Mouse (Mus musculus) heart, embryonic 16.5 days (tissue): ENCODE results near the gene Rnf223. TPM values are rescaled to one million over a fixed set of nuclear protein-coding genes. Genes with fewer than 3 reads are reported as not detected.
A peak's percentile ranks its signal among the peaks of the same experiment; 100 is the strongest.

Experiments used
- ATAC-seq: fragments of 200-750 bp; cut with Nextera tagmentation; replicated peaks from 2 replicates; pipeline ENCODE4 v1.8.0; 2017; ENCODE audit warnings: moderate number of reproducible peaks; ENCODE audit not compliant: insufficient read depth, low FRiP score; ENCODE audit errors: extremely low read depth
- H3K27ac ChIP-seq: fragments of 300-500 bp; sonication (generic); 2 replicates; pipeline ENCODE4 v1.5.1; 2014; ENCODE audit warnings: mild to moderate bottlenecking, low read length, control low read depth, moderate library complexity
- H3K27me3 ChIP-seq: fragments of 300-500 bp; sonication (generic); 2 replicates; pipeline ENCODE4 v1.6.1; 2014; ENCODE audit warnings: low read length, mixed read lengths; ENCODE audit not compliant: control insufficient read depth, insufficient read depth
- H3K36me3 ChIP-seq: fragments of 300-500 bp; sonication (generic); 2 replicates; pipeline ENCODE4 v1.6.1; 2014; ENCODE audit not compliant: control insufficient read depth, insufficient read depth
- H3K4me1 ChIP-seq: fragments of 300-500 bp; sonication (generic); 2 replicates; pipeline ENCODE4 v1.6.1; 2014; ENCODE audit warnings: low read length, mixed read lengths; ENCODE audit not compliant: control insufficient read depth, insufficient read depth
- H3K4me2 ChIP-seq: fragments of 300-500 bp; sonication (generic); 2 replicates; pipeline ENCODE4 v1.6.1; 2014; ENCODE audit warnings: low read depth, mild to moderate bottlenecking, control low read depth, low read length
- H3K4me3 ChIP-seq: fragments of 300-500 bp; sonication (generic); 2 replicates; pipeline ENCODE4 v1.5.1; 2014; ENCODE audit warnings: mild to moderate bottlenecking, control low read depth, low read length
- H3K9ac ChIP-seq: fragments of 300-500 bp; sonication (generic); 2 replicates; pipeline ENCODE4 v1.6.1; 2014; ENCODE audit warnings: low read length, control low read depth
- H3K9me3 ChIP-seq: fragments of 300-500 bp; sonication (generic); replicated peaks from 2 replicates; pipeline ENCODE4 v1.6.1; 2016; ENCODE audit warnings: low read length; ENCODE audit not compliant: control insufficient read depth
- WGBS: fragments of 180-500 bp; shearing (Covaris S2); extraction: QIAGEN DNeasy Blood & Tissue Kit; methylation state at CpG from one replicate; pipeline ENCODE4 v1.1.7; 2014; 5-methylcytosine and 5-hydroxymethylcytosine counted together
- polyA plus RNA-seq: library from polyadenylated mRNA; unstranded; fragments of >200 nt; fragmentation: Nextera tagmentation; extraction: Ambion mirVana; gene quantifications from 2 replicates; pipeline ENCODE4 v1.2.1, GENCODE M21; 2015

Rnf223 gene
- polyA plus RNA-seq, 1 experiment from 2014 or later, result 0.18 TPM

- Histone ChIP-seq H3K27ac (peak within 1 kb of the TSS; percentile 94), H3K36me3 (0 out of 2 replicates have a peak, but pooled peaks cover 3% of the 10 kb centered on the region), H3K27me3 (no peaks in the 10 kb centered on the region), H3K9me3 (no peaks in the 10 kb centered on the region), H3K4me2 (peak within 1 kb of the TSS; percentile 85), H3K4me3 (peak within 1 kb of the TSS; percentile 94), H3K9ac (peak within 1 kb of the TSS; percentile 94), H3K4me1 (peaks cover 16% of the 10 kb centered on the region)
- WGBS, result under 1% methylated on average over 60 of the region's 60 CpGs
- peak; percentile 97 for ATAC-seq
Measured at GRCm38 (mm10) chr4:156109570-156110331, 20.6 kb upstream of the Rnf223 start, which contains the start of gene 9430015G10Rik. TSS of gene 9430015G10Rik (plus strand) at chr4:156109982.

GRCm38 (mm10) chr4:156124077-156124476 lies 6.2 kb upstream of the Rnf223 start:
- Histone ChIP-seq H3K36me3 (peaks cover 55% of the 10 kb centered on the region), H3K4me3 (no peak overlapping the region), H3K27ac (no peak overlapping the region), H3K4me1 (no peaks in the 10 kb centered on the region), H3K9me3 (no peaks in the 10 kb centered on the region), H3K27me3 (no peaks in the 10 kb centered on the region), H3K9ac (no peak overlapping the region), H3K4me2 (no peak overlapping the region)
- 92% methylated on average over 7 of the region's 7 CpGs for WGBS
- no peak for ATAC-seq

GRCm38 (mm10) chr4:156125393-156125792 lies 4.9 kb upstream of the Rnf223 start:
- 89% methylated on average over 6 of the region's 6 CpGs for WGBS
- H3K4me2 ChIP-seq, result no peak overlapping the region
- no peaks in the 10 kb centered on the region for H3K27me3 ChIP-seq
- no peak overlapping the region for H3K9ac ChIP-seq
- no peaks in the 10 kb centered on the region for H3K4me1 ChIP-seq
- peaks cover 43% of the 10 kb centered on the region for H3K36me3 ChIP-seq
- no peaks in the 10 kb centered on the region for H3K9me3 ChIP-seq
- H3K4me3 ChIP-seq, result no peak overlapping the region
- no peak overlapping the region for H3K27ac ChIP-seq
- ATAC-seq, result no peak

- WGBS, result 81% methylated on average over 7 of the region's 7 CpGs
- H3K4me1 ChIP-seq, result no peaks in the 10 kb centered on the region
- H3K4me2 ChIP-seq, result no peak overlapping the region
- no peak overlapping the region for H3K9ac ChIP-seq
- no peak for ATAC-seq
- H3K27ac ChIP-seq, result no peak overlapping the region
- no peak overlapping the region for H3K4me3 ChIP-seq
- H3K36me3 ChIP-seq, result peaks cover 34% of the 10 kb centered on the region
- H3K9me3 ChIP-seq, result no peaks in the 10 kb centered on the region
- no peaks in the 10 kb centered on the region for H3K27me3 ChIP-seq
Measured at GRCm38 (mm10) chr4:156126841-156127240, 3.5 kb upstream of the Rnf223 start.

GRCm38 (mm10) chr4:156128746-156129145 lies 1.6 kb upstream of the Rnf223 start:
- Histone ChIP-seq H3K9ac (no peak overlapping the region), H3K9me3 (no peaks in the 10 kb centered on the region), H3K4me3 (no peak overlapping the region), H3K36me3 (peaks cover 17% of the 10 kb centered on the region), H3K27ac (no peak overlapping the region), H3K4me1 (no peaks in the 10 kb centered on the region), H3K4me2 (no peak overlapping the region), H3K27me3 (no peaks in the 10 kb centered on the region)
- no peak for ATAC-seq
- 73% methylated on average over 5 of the region's 5 CpGs for WGBS

GRCm38 (mm10) chr4:156130940-156131339 lies 627 bp downstream of the Rnf223 start:
- no peak overlapping the region for H3K4me2 ChIP-seq
- H3K9me3 ChIP-seq, result no peaks in the 10 kb centered on the region
- WGBS, result 68% methylated on average over 10 of the region's 10 CpGs
- H3K36me3 ChIP-seq, result peaks cover 3% of the 10 kb centered on the region
- no peaks in the 10 kb centered on the region for H3K4me1 ChIP-seq
- H3K9ac ChIP-seq, result no peak overlapping the region
- no peak for ATAC-seq
- no peaks in the 10 kb centered on the region for H3K27me3 ChIP-seq
- no peak overlapping the region for H3K27ac ChIP-seq
- no peak overlapping the region for H3K4me3 ChIP-seq

GRCm38 (mm10) chr4:156133334-156133733 lies 3.0 kb downstream of the Rnf223 start:
- no peak for ATAC-seq
- Histone ChIP-seq H3K4me2 (no peak overlapping the region), H3K27me3 (no peaks in the 10 kb centered on the region), H3K4me3 (no peak overlapping the region), H3K9me3 (no peaks in the 10 kb centered on the region), H3K27ac (no peak overlapping the region), H3K4me1 (no peaks in the 10 kb centered on the region), H3K9ac (no peak overlapping the region), H3K36me3 (no peaks in the 10 kb centered on the region)
- 67% methylated on average over 5 of the region's 5 CpGs for WGBS

- H3K4me1 ChIP-seq, result no peaks in the 10 kb centered on the region
- H3K4me2 ChIP-seq, result no peak overlapping the region
- no peaks in the 10 kb centered on the region for H3K9me3 ChIP-seq
- H3K4me3 ChIP-seq, result no peak overlapping the region
- H3K27me3 ChIP-seq, result no peaks in the 10 kb centered on the region
- no peak overlapping the region for H3K27ac ChIP-seq
- no peak overlapping the region for H3K9ac ChIP-seq
- no peak for ATAC-seq
- WGBS, result 80% methylated on average over 12 of the region's 12 CpGs
- H3K36me3 ChIP-seq, result no peaks in the 10 kb centered on the region
Measured at GRCm38 (mm10) chr4:156133943-156134605, 3.8 kb downstream of the Rnf223 start.

- H3K4me3 ChIP-seq, result no peak overlapping the region
- 86% methylated on average over 13 of the region's 13 CpGs for WGBS
- ATAC-seq, result no peak
- no peak overlapping the region for H3K9ac ChIP-seq
- no peaks in the 10 kb centered on the region for H3K27me3 ChIP-seq
- H3K4me1 ChIP-seq, result no peaks in the 10 kb centered on the region
- H3K27ac ChIP-seq, result no peak overlapping the region
- no peaks in the 10 kb centered on the region for H3K36me3 ChIP-seq
- no peaks in the 10 kb centered on the region; the same call in 1 of the 2 replicates for H3K9me3 ChIP-seq
- no peak overlapping the region for H3K4me2 ChIP-seq
Measured at GRCm38 (mm10) chr4:156135112-156135511, 4.8 kb downstream of the Rnf223 start.
